Mouse (Mus musculus) bone marrow macrophage, adult 2 months (primary cell): Measurements from ENCODE around the gene Unc80.

ENCODE experiments used
- CTCF ChIP-seq: IDR thresholded peaks from 2 replicates; pipeline ENCODE4 v1.5.1; 2012; ENCODE audit warnings: low read depth, mild to moderate bottlenecking, low read length, moderate library complexity
- POLR2A ChIP-seq: IDR thresholded peaks from 2 replicates; pipeline ENCODE4 v1.6.1; 2012; ENCODE audit warnings: mild to moderate bottlenecking, low read depth, low read length, borderline replicate concordance

DNA sequence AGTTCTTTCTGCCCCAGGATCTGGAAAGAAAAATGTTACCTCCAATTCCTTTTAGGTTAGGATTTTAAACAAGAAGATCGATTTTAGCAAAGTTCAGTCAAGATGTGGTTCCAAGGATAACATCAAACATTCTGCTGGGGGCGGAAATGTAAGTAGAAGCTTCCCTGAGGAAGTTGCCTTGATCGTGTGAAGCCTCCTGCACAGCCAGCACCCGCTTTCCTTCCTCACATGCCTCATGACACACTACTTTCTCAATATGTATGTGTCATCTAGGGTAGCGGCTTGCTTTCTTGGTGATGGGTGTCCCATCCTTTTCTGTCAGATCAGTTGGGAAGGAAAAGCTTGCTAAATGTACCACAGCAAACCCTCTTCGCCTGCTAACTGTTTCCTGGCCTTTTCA is 36.7 kb upstream of the Unc80 start:
- TF ChIP-seq CTCF (no peak), POLR2A (no peak)
